Mouse (Mus musculus) embryonic fibroblast, embryonic 13.5 days (primary cell): ENCODE data around the gene Spaca3.

ENCODE experiments used
- CTCF ChIP-seq: IDR thresholded peaks from 2 replicates; pipeline ENCODE4 v1.5.1; 2011; ENCODE audit warnings: mild to moderate bottlenecking, control low read depth, low read length, moderate library complexity, borderline replicate concordance; ENCODE audit not compliant: insufficient read depth
- POLR2A ChIP-seq: IDR thresholded peaks from 2 replicates; pipeline ENCODE4 v1.6.1; 2011; ENCODE audit warnings: low read depth, mild to moderate bottlenecking, control low read depth, low read length, moderate library complexity

GRCm38 (mm10) chr11:80877131-80877651 is 19.0 kb downstream of the Spaca3 start:
- TF ChIP-seq POLR2A, result no peak
- TF ChIP-seq CTCF, result no peak
